Comparison of ENCODE assay signal across 8 mouse cellular contexts in the genomic region with DNA sequence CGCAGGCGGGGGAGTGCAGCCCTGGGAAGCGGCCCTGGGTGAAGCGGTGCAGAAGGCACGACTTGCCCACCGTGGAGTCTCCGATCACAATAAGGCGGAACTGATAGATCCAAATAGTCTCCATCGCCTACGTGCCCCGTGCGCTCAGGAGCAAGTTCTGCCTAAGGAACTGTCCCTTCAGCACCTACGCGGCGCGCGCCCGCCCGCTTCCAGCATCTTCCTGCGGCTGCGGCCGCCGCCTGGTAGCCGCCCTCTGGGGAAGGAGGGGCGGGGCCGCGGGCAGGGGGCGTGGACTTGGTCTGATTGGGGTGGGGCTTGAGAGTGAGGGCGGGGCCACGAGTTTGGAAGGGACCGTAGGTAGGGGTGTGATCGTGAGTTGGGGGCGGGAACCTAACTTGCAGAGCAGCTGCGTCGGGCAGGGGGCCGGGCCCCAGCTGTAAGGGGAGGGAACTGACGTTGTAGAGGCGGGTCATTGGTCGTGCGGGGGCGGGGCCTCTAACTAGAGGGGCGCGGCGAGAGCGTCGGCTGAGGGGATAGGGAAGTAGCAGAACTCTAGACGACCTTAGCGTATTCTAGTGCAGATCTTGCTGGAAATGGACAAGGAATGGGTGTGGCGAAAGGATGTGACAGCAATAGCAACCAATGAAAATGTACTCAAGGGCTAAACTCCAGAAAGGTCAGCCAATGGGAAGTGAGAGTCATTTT. TPM values are rescaled to one million over a fixed set of nuclear protein-coding genes. Genes with fewer than 3 reads are reported as not detected.
A peak's percentile ranks its signal among the peaks of the same experiment; 100 is the strongest.
DNase-seq lines count a peak whose midpoint lies in the region; ATAC-seq and TF ChIP-seq lines count a peak whose summit lies in the region.

TSS of gene Rab39 (minus strand) at position 241 of the 705 bp plus-strand sequence.

- 0 out of 2 replicates have a peak within 1 kb of the TSS, but pooled peaks have one; percentile 7 for H3K9ac ChIP-seq in MEL (ENCODE audit: control insufficient read depth, low read depth, low read length, poor library complexity, severe bottlenecking)
- H3K9ac ChIP-seq in lung, embryonic 16.5 days (ENCODE audit: low read length), result no peak within 1 kb of the TSS

- no peaks in the 10 kb centered on the region for H3K36me3 ChIP-seq in MEL (ENCODE audit: control insufficient read depth in 1 of 2, insufficient read depth in 2 of 2, low read length in 2 of 2)
- no peaks in the 10 kb centered on the region for H3K36me3 ChIP-seq in lung, embryonic 16.5 days (ENCODE audit: control insufficient read depth, insufficient read depth, low read length)
- H3K36me3 ChIP-seq in thymus, adult 2 months (ENCODE audit: control insufficient read depth, insufficient read depth, low read length), result no peaks in the 10 kb centered on the region

- DNase-seq in MEL (ENCODE audit: low read depth, low spot score), result peak; percentile 95
- peak; percentile 20 for DNase-seq in cerebellum, adult 8-10 months
- peak; percentile 88 for DNase-seq in forelimb bud, embryonic 11.5 days (ENCODE audit: low read depth, low spot score)
- DNase-seq in layer of hippocampus, adult 9-11 months, result peak; percentile 92
- DNase-seq in ovary, adult 18-20 months (ENCODE audit: low spot score), result peak; percentile 30
- peak; percentile 82 for DNase-seq in thymus, adult 2 months

- no peaks in the 10 kb centered on the region for H3K27me3 ChIP-seq in MEL (ENCODE audit: control insufficient read depth in 1 of 2, insufficient read depth in 2 of 2, low read length in 2 of 2)
- H3K27me3 ChIP-seq in lung, embryonic 16.5 days (ENCODE audit: control insufficient read depth, insufficient read depth, low read depth, low read length), result no peaks in the 10 kb centered on the region; the same call in 1 of the 2 replicates
- peaks cover 5% of the 10 kb centered on the region; the same call in 1 of the 2 replicates for H3K27me3 ChIP-seq in thymus, adult 2 months (ENCODE audit: control insufficient read depth, insufficient read depth, low read length)

- TF ChIP-seq EP300 in MEL (IDR thresholded peaks at IDR 0.05; ENCODE audit: low read depth in 1 of 2, low read length in 2 of 2), result no peak

- TF ChIP-seq CTCF in MEL (IDR thresholded peaks at IDR 0.05 in 2 of 3, conservative IDR thresholded peaks at IDR 0.05 in 1 of 3; ENCODE audit: control insufficient read depth in 1 of 3, insufficient read depth in 1 of 3, low read depth in 2 of 3, low read length in 3 of 3, poor library complexity in 1 of 3, severe bottlenecking in 1 of 3), result no peak
- TF ChIP-seq CTCF in thymus, adult 2 months (IDR thresholded peaks at IDR 0.05; ENCODE audit: borderline replicate concordance, control insufficient read depth, extremely low read depth, insufficient read depth, low read length, poor library complexity), result no peak; the same call in 1 of the 2 replicates

- no peaks in the 10 kb centered on the region for H3K79me2 ChIP-seq in MEL (ENCODE audit: control insufficient read depth, insufficient read depth, low read length, poor library complexity)

- WGBS in lung, embryonic 16.5 days, result under 1% methylated on average over 47 of the region's 49 CpGs
- WGBS in thymus, adult 2 months, result 2% methylated on average over 49 of the region's 49 CpGs

- ATAC-seq in hematopoietic stem cell, adult 5-6 weeks (replicated peaks in 1 of 2; ENCODE audit: insufficient read depth in 1 of 2, low FRiP score in 2 of 2, low TSS enrichment in 1 of 2, low read depth in 1 of 2, poor library complexity in 2 of 2, severe bottlenecking in 2 of 2), result peak; percentile 93 to 94
- ATAC-seq in lung, embryonic 16.5 days (ENCODE audit: low read depth), result peak; percentile 94

- peak within 1 kb of the TSS; percentile 28 to 60 for H3K4me3 ChIP-seq in MEL (ENCODE audit: control insufficient read depth in 1 of 2, insufficient read depth in 1 of 2, low read depth in 2 of 2, low read length in 2 of 2)
- H3K4me3 ChIP-seq in lung, embryonic 16.5 days (ENCODE audit: low read length), result peak within 1 kb of the TSS; percentile 48
- peak within 1 kb of the TSS; percentile 52 for H3K4me3 ChIP-seq in thymus, adult 2 months (ENCODE audit: control insufficient read depth, insufficient read depth, low read length)

- no peak for TF ChIP-seq RAD21 in MEL (IDR thresholded peaks at IDR 0.05; ENCODE audit: low read depth, low read length)

- H3K4me1 ChIP-seq in MEL (ENCODE audit: control insufficient read depth in 1 of 2, insufficient read depth in 2 of 2, low read length in 2 of 2), result no peaks in the 10 kb centered on the region
- peaks cover 7% of the 10 kb centered on the region for H3K4me1 ChIP-seq in lung, embryonic 16.5 days (replicated peaks; ENCODE audit: control insufficient read depth, insufficient read depth, low read length)
- peaks cover 10% of the 10 kb centered on the region for H3K4me1 ChIP-seq in thymus, adult 2 months (replicated peaks; ENCODE audit: control insufficient read depth, insufficient read depth, low read length)

- peak within 1 kb of the TSS; percentile 75 for H3K4me2 ChIP-seq in lung, embryonic 16.5 days (ENCODE audit: low read depth, low read length)

- H3K27ac ChIP-seq in MEL (ENCODE audit: control insufficient read depth, low read depth, low read length), result no peak within 1 kb of the TSS
- H3K27ac ChIP-seq in lung, embryonic 16.5 days (ENCODE audit: low read length), result no peak within 1 kb of the TSS
- peak within 1 kb of the TSS; percentile 19; the same call in 1 of the 2 replicates for H3K27ac ChIP-seq in thymus, adult 2 months (ENCODE audit: control insufficient read depth, insufficient read depth, low read length)

- no peak for TF ChIP-seq POLR2A in MEL (IDR thresholded peaks at IDR 0.05; ENCODE audit: control insufficient read depth in 1 of 2, insufficient read depth in 1 of 2, low read depth in 1 of 2, low read length in 2 of 2, poor library complexity in 1 of 2)
- no peak for TF ChIP-seq POLR2A in thymus, adult 2 months (IDR thresholded peaks at IDR 0.05; ENCODE audit: control insufficient read depth, extremely low read depth, insufficient read depth, low read length, poor library complexity)

- H3K9me3 ChIP-seq in MEL (replicated peaks; ENCODE audit: insufficient read depth, low read length), result no peaks in the 10 kb centered on the region
- H3K9me3 ChIP-seq in lung, embryonic 16.5 days (ENCODE audit: control insufficient read depth, low read length), result no peaks in the 10 kb centered on the region

TF ChIP-seq in MEL, 35 proteins besides CTCF, POLR2A, EP300 and RAD21:
- TF ChIP-seq JUND (IDR thresholded peaks at IDR 0.05; ENCODE audit: low read depth, low read length) (no peak), CHD1 (IDR thresholded peaks at IDR 0.05; ENCODE audit: low read depth, low read length) (no peak), TCF12 (IDR thresholded peaks at IDR 0.05; ENCODE audit: low read depth, low read length) (no peak), POLR2AphosphoS2 (IDR thresholded peaks at IDR 0.05; ENCODE audit: low read length) (no peak), ZC3H11A (IDR thresholded peaks at IDR 0.05; ENCODE audit: low read depth, low read length) (no peak), ETS1 (IDR thresholded peaks at IDR 0.05; ENCODE audit: low read depth, low read length) (no peak), MAX (IDR thresholded peaks at IDR 0.05; ENCODE audit: low read length) (peak; percentile 19; the same call in 1 of the 2 replicates), TAL1 (IDR thresholded peaks at IDR 0.05; ENCODE audit: low read length) (no peak), CHD2 (IDR thresholded peaks at IDR 0.05; ENCODE audit: low read length) (no peak), POLR2AphosphoS5 (IDR thresholded peaks at IDR 0.05; ENCODE audit: borderline replicate concordance, low read depth, low read length) (no peak), MXI1 (IDR thresholded peaks at IDR 0.05; ENCODE audit: low read depth, low read length) (peak; percentile 94), GATA1 (IDR thresholded peaks at IDR 0.05; ENCODE audit: low read depth, low read length) (no peak), MYB (IDR thresholded peaks at IDR 0.05; ENCODE audit: low read depth, low read length) (no peak), BHLHE40 (IDR thresholded peaks at IDR 0.05; ENCODE audit: borderline replicate concordance, low read depth, low read length) (no peak), ZKSCAN1 (IDR thresholded peaks at IDR 0.05; ENCODE audit: low read depth, low read length) (no peak), SIN3A (IDR thresholded peaks at IDR 0.05; ENCODE audit: low read length) (peak; percentile 93), ZMIZ1 (IDR thresholded peaks at IDR 0.05; ENCODE audit: low read depth, low read length) (no peak), NRF1 (IDR thresholded peaks at IDR 0.05; ENCODE audit: insufficient read depth, low read depth, low read length, poor library complexity, severe bottlenecking) (no peak), UBTF (IDR thresholded peaks at IDR 0.05; ENCODE audit: borderline replicate concordance, insufficient read depth, low read depth, low read length) (0 out of 2 replicates have a peak, but pooled peaks have one; percentile 74), KAT2A (conservative IDR thresholded peaks at IDR 0.05; ENCODE audit: low read depth, low read length) (no peak), MYC (IDR thresholded peaks at IDR 0.05; ENCODE audit: low read depth, low read length) (no peak), MAZ (IDR thresholded peaks at IDR 0.05; ENCODE audit: low read depth, low read length) (no peak), GABPA (IDR thresholded peaks at IDR 0.05; ENCODE audit: low read depth, low read length) (no peak), USF2 (IDR thresholded peaks at IDR 0.05; ENCODE audit: borderline replicate concordance in 1 of 2, insufficient read depth in 1 of 2, low read depth in 1 of 2, low read length in 2 of 2) (no peak), MAFK (IDR thresholded peaks at IDR 0.05; ENCODE audit: borderline replicate concordance, low read depth, low read length) (no peak), SMC3 (IDR thresholded peaks at IDR 0.05; ENCODE audit: low read depth, low read length) (no peak), E2F4 (IDR thresholded peaks at IDR 0.05; ENCODE audit: borderline replicate concordance, low read depth, low read length) (no peak), HCFC1 (IDR thresholded peaks at IDR 0.05; ENCODE audit: low read depth, low read length) (no peak), TBP (IDR thresholded peaks at IDR 0.05; ENCODE audit: low read depth, low read length) (no peak), ZNF384 (IDR thresholded peaks at IDR 0.05; ENCODE audit: low read depth, low read length) (no peak)

RNA-seq across cellular contexts. Expression of gene Rab39, which starts in this region (rescaled TPM):
- 0.07 TPM in 1 of 2 replicates, not detected in the other for total RNA-seq in MEL (2012; rRNA removed)
- polyA plus RNA-seq in MEL (2012; ENCODE audit: insufficient read depth in 1 of 2, insufficient read length in 2 of 2, low read depth in 1 of 2, low replicate concordance in 2 of 2, missing spikeins in 1 of 2), result under 1 TPM in 1 of 2 experiments, not detected in 1; 0.10 TPM
- 0.56 and 0.60 TPM in 2 replicates for total RNA-seq in hematopoietic stem cell, adult 5-6 weeks (2017)
- 0.26 and 0.34 TPM in 2 replicates for polyA plus RNA-seq in lung, embryonic 16.5 days (2015; fragmentation: Nextera tagmentation; extraction: Ambion mirVana)
- polyA plus RNA-seq in thymus, adult 2 months (2012; rRNA removed), result 0.43 and 0.46 TPM in 2 replicates

Comparison
In these comparisons a context has a peak if more than half of its experiments do, and no peak if none do; other contexts are left out.
1. Peak in DNase-seq, H3K4me3 ChIP-seq and H3K9ac ChIP-seq in MEL; RNA of the gene not detected or under 1 TPM.
2. Peak in ATAC-seq in hematopoietic stem cell, adult 5-6 weeks; RNA of the gene not detected or under 1 TPM.
3. Peak in ATAC-seq, H3K4me3 ChIP-seq and H3K4me2 ChIP-seq in lung, embryonic 16.5 days; RNA of the gene not detected or under 1 TPM.
4. Peak in DNase-seq, H3K4me3 ChIP-seq and H3K27ac ChIP-seq in thymus, adult 2 months; RNA of the gene not detected or under 1 TPM.
5. DNase-seq: peak in every context shown above with its lines; median percentile 95 in MEL; 92 in layer of hippocampus, adult 9-11 months; 88 in forelimb bud, embryonic 11.5 days; 82 in thymus, adult 2 months; 30 in ovary, adult 18-20 months; 20 in cerebellum, adult 8-10 months.